Mouse (Mus musculus) cortical plate, adult 2 months (tissue): ENCODE measurements around the gene Extl2. TPM values are rescaled to one million over a fixed set of nuclear protein-coding genes. Genes with fewer than 3 reads are reported as not detected.
A peak's percentile ranks its signal among the peaks of the same experiment; 100 is the strongest.

Source experiments
- H3K27ac ChIP-seq: fragments of 200-500 bp; 2 replicates; pipeline ENCODE4 v1.5.1; 2012; ENCODE audit warnings: low read length, control low read depth, inconsistent platforms; ENCODE audit not compliant: insufficient read depth
- H3K4me1 ChIP-seq: fragments of 200-500 bp; 2 replicates; pipeline ENCODE4 v1.6.1; 2011; ENCODE audit warnings: low read length; ENCODE audit not compliant: control insufficient read depth, insufficient read depth
- H3K4me3 ChIP-seq: fragments of 200-500 bp; 2 replicates; pipeline ENCODE4 v1.5.1; 2011; ENCODE audit warnings: mild to moderate bottlenecking, low read length, control low read depth; ENCODE audit not compliant: insufficient read depth
- CTCF ChIP-seq: fragments of 200-500 bp; IDR thresholded peaks from 2 replicates; pipeline ENCODE4 v1.5.1; 2011; ENCODE audit warnings: mild to moderate bottlenecking, control low read depth, low read length; ENCODE audit not compliant: insufficient read depth; ENCODE audit errors: extremely low read depth
- POLR2A ChIP-seq: fragments of 200-500 bp; IDR thresholded peaks from 2 replicates; pipeline ENCODE4 v1.6.1; 2011; ENCODE audit warnings: mild to moderate bottlenecking, low read length, control low read depth; ENCODE audit not compliant: insufficient read depth; ENCODE audit errors: extremely low read depth
- polyA plus RNA-seq: library from polyadenylated mRNA; depleted of rRNA; stranded (reverse); fragments of >200 nt; gene quantifications from 2 replicates; pipeline ENCODE4 v1.2.3, GENCODE M21; 2012

Extl2 gene
- polyA plus RNA-seq, 1 experiment, result 38.7 TPM

- Histone ChIP-seq H3K4me1 (peaks cover 1% of the 10 kb centered on the region), H3K27ac (no peak overlapping the region), H3K4me3 (peak overlapping the region; percentile 89)
- TF ChIP-seq CTCF (no peak), POLR2A (no peak)
Observed at GRCm38 (mm10) chr3:116006284-116006977, 831 bp upstream of the Extl2 start.

DNA sequence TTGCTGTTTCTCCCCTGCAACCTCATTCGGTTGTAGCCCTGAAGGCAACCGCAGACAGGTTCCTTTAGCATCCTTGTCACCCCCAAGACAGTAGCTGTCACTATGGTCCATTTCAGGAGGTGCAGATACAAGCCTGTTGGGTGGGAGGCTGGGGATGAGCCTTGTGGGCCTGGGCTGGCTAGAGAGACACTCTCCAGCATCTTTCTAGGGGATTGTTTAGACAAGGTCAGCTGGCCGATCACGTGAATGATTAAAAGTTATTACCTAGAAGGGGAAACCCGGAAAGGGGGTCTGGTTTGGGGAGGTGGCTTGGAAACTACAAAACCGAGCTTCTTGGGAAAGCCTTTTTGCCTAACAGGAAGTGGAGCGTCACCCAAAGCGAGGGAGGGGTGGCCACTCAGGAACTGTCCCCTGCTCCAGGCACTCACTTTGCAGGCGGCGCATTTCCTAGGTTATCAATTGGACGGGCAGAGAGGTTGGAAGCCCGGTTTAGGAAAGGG, 729 bp downstream of the Extl2 start:
- peak overlapping the region; percentile 96 for H3K27ac ChIP-seq
- TF ChIP-seq POLR2A (peak; percentile 52; the same call in 1 of the 2 replicates), CTCF (no peak)
- peaks cover 1% of the 10 kb centered on the region for H3K4me1 ChIP-seq
- peak overlapping the region; percentile 89 for H3K4me3 ChIP-seq

DNA sequence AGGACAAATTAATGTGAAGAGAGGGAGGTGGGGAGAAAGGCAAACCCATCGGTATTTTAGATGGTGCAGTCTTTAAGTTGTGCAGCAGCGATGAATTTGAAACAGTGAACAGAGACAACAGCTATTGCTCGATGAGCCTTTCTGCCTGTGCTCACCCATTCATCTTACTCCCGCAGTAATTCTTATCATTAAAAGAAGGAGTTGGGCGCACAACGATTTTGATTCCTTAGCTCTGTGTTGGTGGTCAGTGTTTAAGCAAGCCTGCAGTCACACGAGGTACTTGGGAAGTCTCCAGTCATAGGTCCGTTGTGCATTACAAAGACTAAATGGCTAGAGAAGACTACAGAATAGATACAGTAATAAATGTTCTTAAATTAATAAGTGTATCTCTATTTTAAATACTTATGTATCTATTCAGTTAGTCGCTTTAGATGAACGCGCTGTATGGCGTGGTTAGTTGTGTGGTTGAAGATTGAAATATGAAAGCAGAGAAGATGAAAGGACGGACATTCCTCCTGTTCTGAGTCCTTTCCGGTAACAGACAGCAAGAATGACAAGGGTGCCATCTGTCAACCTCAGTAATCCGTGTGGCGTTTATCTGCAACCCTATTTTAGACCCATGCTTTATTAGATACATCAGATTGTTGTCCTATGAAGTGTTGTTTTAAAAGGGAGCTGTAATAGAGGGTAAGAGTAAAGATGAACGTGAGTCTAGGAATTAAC, 2.5 kb downstream of the Extl2 start:
- peak overlapping the region; percentile 89 for H3K4me3 ChIP-seq
- H3K27ac ChIP-seq, result no peak overlapping the region
- peaks cover 1% of the 10 kb centered on the region for H3K4me1 ChIP-seq
- TF ChIP-seq POLR2A (no peak), CTCF (no peak)

DNA sequence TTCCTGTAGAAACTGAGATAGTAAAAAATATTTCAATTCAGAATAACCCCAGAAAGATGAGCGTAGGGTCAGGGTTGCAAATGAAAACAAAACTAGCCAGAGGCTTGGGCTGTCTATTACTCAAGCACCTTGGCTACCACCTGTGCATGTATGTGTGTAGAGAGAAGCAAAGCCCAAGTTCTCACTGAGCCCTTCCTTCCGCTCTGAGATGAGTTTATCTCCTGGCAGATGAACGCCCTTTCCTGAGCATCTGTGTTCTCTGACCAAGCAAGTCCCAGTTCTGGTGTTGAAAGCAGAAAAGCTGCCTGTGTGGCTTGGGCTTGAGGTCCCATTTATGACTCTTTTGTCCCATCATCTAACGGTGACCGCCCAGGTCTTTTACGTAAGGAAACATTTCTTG, 7.6 kb downstream of the Extl2 start:
- no peak overlapping the region for H3K27ac ChIP-seq
- no peak overlapping the region for H3K4me3 ChIP-seq
- H3K4me1 ChIP-seq, result no peaks in the 10 kb centered on the region
- TF ChIP-seq POLR2A, result no peak
- no peak for TF ChIP-seq CTCF

- Histone ChIP-seq H3K27ac (no peak overlapping the region), H3K4me1 (no peaks in the 10 kb centered on the region), H3K4me3 (no peak overlapping the region)
- TF ChIP-seq CTCF (no peak), POLR2A (no peak)
Observed at GRCm38 (mm10) chr3:116016116-116016515, 8.9 kb downstream of the Extl2 start.

DNA sequence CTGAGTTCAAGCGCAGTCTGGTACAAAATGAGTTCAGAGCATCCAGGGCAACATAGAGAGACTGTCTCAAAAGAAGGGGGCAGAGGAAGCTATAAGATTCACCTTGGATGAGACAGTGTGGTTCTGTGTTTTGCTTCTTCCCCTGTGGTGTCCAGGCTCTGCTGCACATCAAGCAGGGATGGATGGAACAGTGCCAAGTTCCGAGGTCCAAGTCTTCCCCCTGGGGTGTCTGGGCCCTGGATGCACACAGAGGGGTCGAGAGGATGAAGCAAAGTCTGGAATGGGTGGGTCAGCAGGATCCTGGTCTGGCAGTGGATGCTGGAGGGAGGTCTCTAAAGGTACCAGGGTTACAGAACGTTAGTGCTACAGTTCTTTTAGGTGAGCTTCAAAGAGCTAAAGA, 11.3 kb downstream of the Extl2 start:
- TF ChIP-seq POLR2A (no peak), CTCF (no peak)
- no peaks in the 10 kb centered on the region for H3K4me1 ChIP-seq
- no peak overlapping the region for H3K27ac ChIP-seq
- H3K4me3 ChIP-seq, result no peak overlapping the region

- Histone ChIP-seq H3K27ac (no peak overlapping the region), H3K4me1 (no peaks in the 10 kb centered on the region)
- TF ChIP-seq POLR2A, result no peak
- no peak for TF ChIP-seq CTCF
Observed at GRCm38 (mm10) chr3:116019136-116019535, 11.9 kb downstream of the Extl2 start.

GRCm38 (mm10) chr3:116024236-116024635, 17.0 kb downstream of the Extl2 start:
- H3K4me3 ChIP-seq, result no peak overlapping the region
- TF ChIP-seq CTCF (no peak), POLR2A (no peak)
- H3K27ac ChIP-seq, result no peak overlapping the region
- H3K4me1 ChIP-seq, result no peaks in the 10 kb centered on the region

More at GRCm38 (mm10) chr3:116019136-116019535, 11.9 kb downstream of the Extl2 start:
- no peak overlapping the region for H3K4me3 ChIP-seq

- H3K4me3 ChIP-seq, result no peak overlapping the region
- TF ChIP-seq CTCF, result no peak
- no peak for TF ChIP-seq POLR2A
- H3K27ac ChIP-seq, result no peak overlapping the region
- H3K4me1 ChIP-seq, result no peaks in the 10 kb centered on the region
Observed at GRCm38 (mm10) chr3:116024669-116025068, 17.4 kb downstream of the Extl2 start.
